Mouse (Mus musculus) adipocyte (in vitro differentiated cells): Measurements from ENCODE around the gene Pglyrp1.

ENCODE experiments used
- DNase-seq: peaks from one replicate; pipeline ENCODE4 v3.0.0-alpha.2; 2016; ENCODE audit warnings: low spot score

Gene Pglyrp1

GRCm38 (mm10) chr7:18884745-18885422, 13.8 kb downstream of the Pglyrp1 start:
- no peak for DNase-seq

- no peak for DNase-seq
Measured at GRCm38 (mm10) chr7:18886963-18887362, 15.8 kb downstream of the Pglyrp1 start.

- DNase-seq, result no peak
Measured at GRCm38 (mm10) chr7:18890848-18891247, 19.7 kb downstream of the Pglyrp1 start.

- DNase-seq, result peak; percentile 56
Measured at GRCm38 (mm10) chr7:18891872-18892599, 20.9 kb downstream of the Pglyrp1 start.

- DNase-seq, result no peak
Measured at GRCm38 (mm10) chr7:18893009-18893408, 21.9 kb downstream of the Pglyrp1 start.

GRCm38 (mm10) chr7:18893651-18894430, 22.7 kb downstream of the Pglyrp1 start:
- DNase-seq, result no peak

- DNase-seq, result peak; percentile 55
Measured at GRCm38 (mm10) chr7:18896536-18896935, 25.4 kb downstream of the Pglyrp1 start.

- no peak for DNase-seq
Measured at GRCm38 (mm10) chr7:18900513-18900912, 29.4 kb downstream of the Pglyrp1 start.

- no peak for DNase-seq
Measured at GRCm38 (mm10) chr7:18902486-18902885, 31.4 kb downstream of the Pglyrp1 start.

GRCm38 (mm10) chr7:18904971-18905370, 33.8 kb downstream of the Pglyrp1 start:
- DNase-seq, result no peak

- no peak for DNase-seq
Measured at GRCm38 (mm10) chr7:18909797-18910196, 38.7 kb downstream of the Pglyrp1 start.

GRCm38 (mm10) chr7:18910241-18910831, 39.2 kb downstream of the Pglyrp1 start, which contains the start of gene Ccdc61:
Ccdc61 (minus strand) TSS chr7:18910415.
- peak; percentile 98 for DNase-seq

- DNase-seq, result no peak
Measured at GRCm38 (mm10) chr7:18916254-18916653, 45.1 kb downstream of the Pglyrp1 start.

GRCm38 (mm10) chr7:18917931-18918330, 46.8 kb downstream of the Pglyrp1 start:
- DNase-seq, result peak; percentile 60

- DNase-seq, result peak; percentile 50
Measured at GRCm38 (mm10) chr7:18921069-18921468, 49.9 kb downstream of the Pglyrp1 start.

- no peak for DNase-seq
Measured at GRCm38 (mm10) chr7:18922807-18923206, 51.7 kb downstream of the Pglyrp1 start.

- no peak for DNase-seq
Measured at GRCm38 (mm10) chr7:18923267-18923666, 52.1 kb downstream of the Pglyrp1 start.

GRCm38 (mm10) chr7:18923711-18924191, 52.6 kb downstream of the Pglyrp1 start:
- DNase-seq, result no peak

GRCm38 (mm10) chr7:18924321-18924720, 53.2 kb downstream of the Pglyrp1 start:
- DNase-seq, result no peak

- DNase-seq, result no peak
Measured at GRCm38 (mm10) chr7:18925162-18925938, 54.2 kb downstream of the Pglyrp1 start, which contains the start of gene Nova2. Nova2 (plus strand) TSS chr7:18925888.
